Mouse (Mus musculus) kidney, adult 11 months (tissue): ENCODE data around the gene Gm20388.

ENCODE experiments used
- DNase-seq: peaks from one replicate; pipeline ENCODE4 v3.0.0; 2022

Gm20388 gene

GRCm38 (mm10) chr8:121919731-121920130 lies 2009.1 kb downstream of the Gm20388 start:
- DNase-seq = no peak

DNA sequence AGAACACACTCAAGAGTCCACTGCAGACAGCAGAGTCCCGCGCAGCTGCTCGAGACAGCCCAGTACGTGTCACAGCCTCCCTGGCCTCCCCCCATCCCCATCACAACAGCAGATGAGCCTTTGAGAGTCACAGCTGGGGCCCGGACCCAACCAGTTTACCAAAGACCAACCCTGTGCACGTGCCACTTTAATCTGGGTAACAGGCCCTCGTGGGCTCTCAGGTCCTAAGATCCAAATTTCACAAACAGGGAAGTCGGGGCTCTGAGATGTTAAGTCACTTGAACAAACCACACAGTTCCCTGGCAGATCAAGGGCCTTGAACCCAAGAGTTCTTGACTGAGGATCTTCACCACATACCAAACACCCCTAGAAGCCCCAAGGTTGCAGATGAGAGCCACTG lies 2010.9 kb downstream of the Gm20388 start:
- DNase-seq = no peak

GRCm38 (mm10) chr8:121922101-121922500 lies 2011.5 kb downstream of the Gm20388 start:
- DNase-seq = no peak

DNA sequence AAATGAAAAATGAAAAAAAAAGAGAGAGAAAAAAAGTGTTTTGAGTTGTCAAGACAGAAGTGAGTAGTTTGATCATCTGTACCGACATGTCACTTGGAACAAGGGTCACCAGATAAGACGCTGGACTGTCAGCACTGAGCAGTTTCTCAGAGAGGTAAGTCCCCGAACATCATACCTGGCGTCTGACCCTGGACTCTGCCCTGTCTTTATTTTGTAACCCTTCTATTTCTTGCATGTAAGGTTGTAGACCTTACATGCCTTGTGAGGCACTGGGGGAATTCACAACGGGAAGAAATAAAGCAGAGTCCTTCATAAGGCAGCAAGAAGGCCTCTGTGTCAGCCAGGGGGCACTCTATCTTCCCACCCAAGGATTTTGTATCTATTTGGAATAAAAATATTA lies 2014.0 kb downstream of the Gm20388 start:
- no peak for DNase-seq

- DNase-seq = peak; percentile 52
Observed at GRCm38 (mm10) chr8:121925624-121926023, 2015.0 kb downstream of the Gm20388 start.

GRCm38 (mm10) chr8:121926266-121926665 lies 2015.6 kb downstream of the Gm20388 start:
- DNase-seq = no peak

DNA sequence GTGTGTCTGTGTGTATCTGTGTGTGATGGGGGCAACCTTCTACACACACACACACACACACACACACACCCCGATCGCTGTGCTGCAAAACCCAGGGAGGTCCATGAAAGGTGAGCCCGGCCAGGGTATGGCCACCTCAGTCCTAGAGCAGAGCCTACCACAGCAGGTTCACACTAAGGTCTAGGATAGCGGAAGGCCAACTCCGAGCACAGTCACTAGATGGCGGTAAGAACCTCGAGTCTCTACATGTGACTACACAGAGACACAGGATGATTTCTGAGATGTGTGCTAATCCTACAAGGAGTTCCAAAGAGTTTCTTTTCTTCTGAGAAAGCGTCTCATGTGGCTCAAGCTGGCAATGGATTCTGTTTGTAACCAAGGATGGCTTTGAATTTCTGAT lies 2016.7 kb downstream of the Gm20388 start:
- DNase-seq = no peak

DNA sequence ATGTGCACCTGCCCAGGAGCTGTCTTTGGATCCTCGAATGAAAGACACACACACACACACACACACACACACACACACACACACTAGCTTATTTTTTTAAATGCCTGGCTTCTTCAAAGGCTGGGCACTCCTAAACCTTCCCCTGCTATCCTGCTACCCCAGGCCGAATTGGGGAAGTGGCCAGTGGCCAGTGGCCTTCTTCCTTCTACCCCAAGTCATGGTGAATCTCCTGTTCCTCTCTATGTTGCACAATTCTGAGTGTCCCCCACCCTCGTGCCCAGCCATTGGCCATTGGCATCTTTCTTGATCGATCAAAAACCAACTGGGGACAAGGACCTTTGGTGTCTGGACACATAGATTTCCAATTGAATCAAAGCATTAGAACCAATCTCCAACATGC lies 2019.4 kb downstream of the Gm20388 start:
- no peak for DNase-seq

- DNase-seq = no peak
Observed at GRCm38 (mm10) chr8:121931571-121931970, 2020.9 kb downstream of the Gm20388 start.

DNA sequence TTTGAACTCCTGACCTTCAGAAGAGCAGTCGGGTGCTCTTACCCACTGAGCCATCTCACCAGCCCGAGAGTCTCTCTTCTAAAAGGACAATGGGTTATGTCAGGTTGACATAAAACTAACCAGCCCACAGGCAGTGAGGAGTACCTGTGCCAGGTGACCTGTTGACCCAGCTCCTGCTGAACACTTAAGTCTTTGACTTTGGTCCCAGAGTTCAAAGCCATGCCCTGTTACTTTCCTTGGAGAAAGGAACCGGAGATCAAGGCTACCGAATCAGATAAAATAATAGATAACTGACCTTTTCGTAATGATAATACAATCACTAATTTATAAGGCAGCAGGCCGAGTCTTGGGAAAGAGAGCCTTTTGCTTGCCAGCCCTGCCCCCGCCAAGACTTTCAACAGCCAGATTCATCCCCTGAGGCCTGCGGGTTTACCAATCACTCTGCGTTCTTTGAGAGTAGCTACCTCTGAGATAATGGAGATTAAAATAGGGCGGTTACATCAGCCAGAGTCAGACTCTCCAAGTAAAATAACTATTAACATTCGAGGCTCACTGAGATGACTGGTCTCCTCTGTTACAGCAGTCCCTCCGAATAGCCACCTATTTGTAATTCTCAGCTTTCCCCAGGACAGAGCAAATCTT lies 2021.5 kb downstream of the Gm20388 start:
- no peak for DNase-seq

- DNase-seq = no peak
Observed at GRCm38 (mm10) chr8:121932668-121933520, 2022.3 kb downstream of the Gm20388 start.

DNA sequence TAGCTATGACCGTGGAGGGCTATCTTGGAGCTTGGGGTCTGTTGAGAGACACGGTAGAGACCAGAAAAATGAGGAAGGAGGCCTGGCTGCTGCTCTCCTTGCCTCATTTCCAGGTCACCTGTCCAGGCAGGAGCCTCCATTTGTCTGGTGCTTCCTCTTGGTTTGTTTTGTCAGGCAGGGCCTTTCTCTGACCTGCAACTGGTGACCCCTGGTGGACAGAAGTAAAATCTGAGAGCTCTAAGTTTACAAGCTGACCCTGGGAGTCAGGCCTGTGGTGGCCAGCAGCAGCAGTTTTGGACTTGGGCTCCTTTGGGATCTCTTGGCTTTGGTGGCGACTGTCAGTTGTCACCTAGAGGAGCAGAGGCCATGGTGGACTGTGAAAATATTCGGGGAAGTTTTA lies 2023.9 kb downstream of the Gm20388 start:
- no peak for DNase-seq

- DNase-seq = no peak
Observed at GRCm38 (mm10) chr8:121934923-121935322, 2024.3 kb downstream of the Gm20388 start.

GRCm38 (mm10) chr8:121935341-121936294 lies 2025.0 kb downstream of the Gm20388 start:
- no peak for DNase-seq

DNA sequence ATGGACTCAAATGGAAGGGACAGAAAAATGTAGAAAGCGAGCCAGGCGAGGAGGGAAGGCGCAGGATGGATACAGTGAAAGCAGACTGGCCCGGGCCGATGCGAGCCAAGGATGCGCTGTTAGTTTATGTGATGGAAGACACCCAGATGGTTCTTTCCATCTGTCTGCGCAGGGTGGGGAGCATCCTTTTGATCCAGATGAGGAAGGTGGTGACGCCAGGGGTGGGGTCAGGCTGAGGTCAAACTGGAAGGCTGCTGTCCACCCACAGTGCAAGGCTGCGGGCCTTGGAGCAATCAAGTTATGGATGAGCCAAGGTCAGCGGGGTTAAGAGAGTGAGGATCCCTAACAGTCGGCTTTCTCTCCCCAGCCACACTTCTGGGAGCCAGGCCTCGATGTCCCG lies 2025.8 kb downstream of the Gm20388 start:
- DNase-seq = no peak

DNA sequence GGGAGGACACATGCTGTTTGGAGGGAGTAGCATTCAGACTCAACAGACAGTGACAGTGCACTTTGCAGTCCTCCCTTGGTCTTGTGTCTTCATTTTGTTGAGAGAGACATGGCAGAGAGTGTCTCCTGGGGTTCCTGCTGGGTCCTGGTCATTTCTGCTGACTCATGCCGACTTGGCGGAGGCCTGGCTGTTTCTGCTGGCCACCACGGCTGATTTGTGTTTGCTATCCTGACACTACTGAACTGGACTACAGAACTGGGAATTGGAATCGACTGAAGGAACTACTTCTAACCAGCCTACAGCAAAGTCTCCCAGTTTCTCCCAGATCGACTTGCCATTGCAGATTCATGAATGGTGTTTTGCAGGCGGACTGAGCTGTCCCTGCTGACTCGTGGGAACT lies 2028.1 kb downstream of the Gm20388 start:
- DNase-seq = no peak

- DNase-seq = no peak
Observed at GRCm38 (mm10) chr8:121943057-121943540, 2032.5 kb downstream of the Gm20388 start.

DNA sequence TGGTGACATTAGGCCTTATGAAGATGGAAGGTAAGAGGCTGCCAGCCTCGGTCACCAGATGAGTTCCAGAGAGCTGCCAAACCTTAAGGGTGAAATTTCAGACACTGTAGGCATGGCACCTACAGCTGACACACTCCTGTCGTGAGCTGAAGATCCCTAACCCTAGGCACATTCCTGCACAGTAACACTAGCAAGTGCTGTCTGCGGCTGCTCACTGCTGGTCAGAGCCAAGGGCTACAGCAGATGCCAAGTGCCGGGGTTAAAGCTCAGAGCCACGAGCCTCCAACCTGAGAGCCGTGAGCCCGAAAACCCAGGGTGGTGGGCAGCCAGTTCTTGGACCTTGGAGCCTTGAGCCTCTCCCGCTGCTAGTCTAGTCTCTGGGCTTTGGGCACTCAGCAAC lies 2033.1 kb downstream of the Gm20388 start:
- DNase-seq = peak; percentile 53

DNA sequence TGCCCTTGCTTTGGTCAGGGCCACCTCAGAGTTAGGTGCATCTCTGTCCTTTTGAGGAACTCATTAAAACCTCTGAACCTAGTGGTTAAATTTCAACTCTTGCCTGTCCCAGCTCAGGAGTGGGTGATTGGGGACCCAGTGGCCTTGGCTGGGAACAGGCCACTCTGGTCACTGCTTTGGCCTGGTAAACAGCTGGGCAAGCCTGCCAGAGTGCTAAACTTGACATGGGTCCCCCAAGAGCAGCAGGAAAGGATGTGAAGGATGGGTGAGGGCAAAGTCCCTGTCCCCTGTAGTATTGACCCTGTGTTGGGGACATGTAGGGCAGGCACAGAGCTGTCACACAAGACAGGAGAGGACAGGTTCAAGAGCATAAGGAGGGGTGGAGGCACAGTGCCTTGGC lies 2034.2 kb downstream of the Gm20388 start, which contains the start of gene Car5a:
Gene Car5a, minus strand, starts transcription at position 74 of the 400 bp plus-strand sequence.
- DNase-seq = no peak

GRCm38 (mm10) chr8:121946351-121946750 lies 2035.7 kb downstream of the Gm20388 start:
- DNase-seq = no peak

GRCm38 (mm10) chr8:121947047-121947752 lies 2036.6 kb downstream of the Gm20388 start:
- no peak for DNase-seq

DNA sequence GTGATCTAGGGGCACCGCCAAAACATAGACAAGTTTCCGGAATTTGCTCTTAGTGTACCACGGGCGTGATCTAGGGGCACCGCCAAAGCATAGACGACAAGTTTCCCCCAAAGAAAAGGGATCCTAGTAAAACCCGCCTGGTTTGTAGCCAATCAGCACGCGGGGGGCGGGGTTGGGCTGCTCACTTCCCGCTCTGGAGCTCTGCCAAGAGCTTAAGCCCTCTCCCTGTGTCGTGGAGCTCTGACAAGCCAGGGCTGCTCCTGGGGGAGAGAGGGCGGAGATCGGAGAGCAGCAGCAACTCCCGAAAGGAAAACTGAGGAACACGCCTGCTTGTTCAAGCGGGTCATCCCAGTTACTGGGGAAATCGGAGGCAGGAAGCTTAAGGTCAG lies 2037.1 kb downstream of the Gm20388 start:
- peak; percentile 91 for DNase-seq
